Mouse (Mus musculus): ENCODE data around the gene Ifna2. TPM values are rescaled to one million over a fixed set of nuclear protein-coding genes. Genes with fewer than 3 reads are reported as not detected.

Gene Ifna2
- polyA plus RNA-seq, 1 experiment from 2014 or later = not detected

- no peak within 1 kb of the TSS for H3K4me3 ChIP-seq (ENCODE audit: low read depth, low read length)
- H3K9me3 ChIP-seq (replicated peaks; ENCODE audit: control insufficient read depth, low read length) = no peaks in the 10 kb centered on the region
- 56% methylated on average over 2 of the region's 2 CpGs for WGBS (ENCODE audit: insufficient replicate concordance)
- ATAC-seq (ENCODE audit: low read depth) = no peak
- no peaks in the 10 kb centered on the region for H3K36me3 ChIP-seq (ENCODE audit: control insufficient read depth, insufficient read depth)
- H3K4me1 ChIP-seq (ENCODE audit: control insufficient read depth, low read depth, low read length) = no peaks in the 10 kb centered on the region
- H3K27ac ChIP-seq (ENCODE audit: low read length) = no peak within 1 kb of the TSS
- H3K4me2 ChIP-seq (ENCODE audit: low read depth, low read length) = no peak within 1 kb of the TSS
- no peak within 1 kb of the TSS for H3K9ac ChIP-seq (ENCODE audit: low read depth, low read length)
- H3K27me3 ChIP-seq (ENCODE audit: control insufficient read depth, insufficient read depth, low read depth, low read length) = no peaks in the 10 kb centered on the region
These were observed 7.5 kb upstream of the Ifna2 start, which contains the start of gene Ifnab for GRCm38 (mm10) chr4:88691259-88691658. TSS of gene Ifnab (minus strand) at chr4:88691359.

DNA sequence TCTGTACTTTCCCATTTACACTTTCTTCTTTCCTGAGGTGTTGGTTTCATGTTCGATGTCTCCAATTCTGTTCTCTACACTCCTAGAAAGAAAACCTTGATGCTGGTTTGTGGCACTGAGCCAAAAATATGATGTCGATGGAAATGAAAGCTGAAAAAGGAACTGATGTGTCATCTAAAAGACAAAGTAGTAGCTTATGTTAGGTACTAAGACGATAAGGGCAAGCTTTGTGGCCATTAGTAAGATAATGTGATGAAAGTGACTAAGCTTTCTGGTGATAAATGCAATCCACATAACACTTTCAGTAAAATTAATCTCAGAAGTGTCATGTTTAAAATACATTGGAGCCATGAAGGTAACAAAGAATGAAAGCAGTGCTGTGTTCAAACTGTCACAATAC is 2.4 kb downstream of the Ifna2 start:
- H3K27ac ChIP-seq (ENCODE audit: low read length) = no peak overlapping the region
- ATAC-seq (ENCODE audit: low read depth) = no peak
- H3K36me3 ChIP-seq (ENCODE audit: control insufficient read depth, insufficient read depth) = no peaks in the 10 kb centered on the region
- H3K9me3 ChIP-seq (replicated peaks; ENCODE audit: control insufficient read depth, low read length) = no peaks in the 10 kb centered on the region
- H3K4me3 ChIP-seq (ENCODE audit: low read depth, low read length) = no peak overlapping the region
- 31% methylated on average over 3 of the region's 3 CpGs for WGBS (ENCODE audit: insufficient replicate concordance)
- H3K9ac ChIP-seq (ENCODE audit: low read depth, low read length) = no peak overlapping the region
- H3K4me1 ChIP-seq (ENCODE audit: control insufficient read depth, low read depth, low read length) = no peaks in the 10 kb centered on the region
- no peaks in the 10 kb centered on the region for H3K27me3 ChIP-seq (ENCODE audit: control insufficient read depth, insufficient read depth, low read depth, low read length)
- H3K4me2 ChIP-seq (ENCODE audit: low read depth, low read length) = no peak overlapping the region

- ATAC-seq (ENCODE audit: low read depth) = no peak
- H3K36me3 ChIP-seq (ENCODE audit: control insufficient read depth, insufficient read depth) = no peaks in the 10 kb centered on the region
- H3K4me1 ChIP-seq (ENCODE audit: control insufficient read depth, low read depth, low read length) = no peaks in the 10 kb centered on the region
- H3K27me3 ChIP-seq (ENCODE audit: control insufficient read depth, insufficient read depth, low read depth, low read length) = no peaks in the 10 kb centered on the region
- H3K4me3 ChIP-seq (ENCODE audit: low read depth, low read length) = no peak overlapping the region
- H3K9ac ChIP-seq (ENCODE audit: low read depth, low read length) = no peak overlapping the region
- 30% methylated on average over 8 of the region's 8 CpGs for WGBS (ENCODE audit: insufficient replicate concordance)
- H3K27ac ChIP-seq (ENCODE audit: low read length) = no peak overlapping the region
- no peak overlapping the region for H3K4me2 ChIP-seq (ENCODE audit: low read depth, low read length)
- H3K9me3 ChIP-seq (replicated peaks; ENCODE audit: control insufficient read depth, low read length) = no peaks in the 10 kb centered on the region
These were observed 3.4 kb downstream of the Ifna2 start for GRCm38 (mm10) chr4:88680362-88680761.

- 42% methylated on average over 1 of the region's 1 CpGs for WGBS (ENCODE audit: insufficient replicate concordance)
- Histone ChIP-seq H3K9ac (ENCODE audit: low read depth, low read length) (no peak within 1 kb of the TSS), H3K9me3 (replicated peaks; ENCODE audit: control insufficient read depth, low read length) (no peaks in the 10 kb centered on the region), H3K27ac (ENCODE audit: low read length) (no peak within 1 kb of the TSS), H3K36me3 (ENCODE audit: control insufficient read depth, insufficient read depth) (no peaks in the 10 kb centered on the region), H3K4me1 (ENCODE audit: control insufficient read depth, low read depth, low read length) (no peaks in the 10 kb centered on the region), H3K27me3 (ENCODE audit: control insufficient read depth, insufficient read depth, low read depth, low read length) (no peaks in the 10 kb centered on the region), H3K4me3 (ENCODE audit: low read depth, low read length) (no peak within 1 kb of the TSS), H3K4me2 (ENCODE audit: low read depth, low read length) (no peak within 1 kb of the TSS)
- no peak for ATAC-seq (ENCODE audit: low read depth)
These were observed 6.9 kb downstream of the Ifna2 start, which contains the start of gene Ifna16 for GRCm38 (mm10) chr4:88676824-88677223. TSS of gene Ifna16 (minus strand) at chr4:88676924.

- no peak overlapping the region for H3K4me2 ChIP-seq (ENCODE audit: low read depth, low read length)
- H3K27ac ChIP-seq (ENCODE audit: low read length) = no peak overlapping the region
- H3K9me3 ChIP-seq (replicated peaks; ENCODE audit: control insufficient read depth, low read length) = no peaks in the 10 kb centered on the region
- no peak for ATAC-seq (ENCODE audit: low read depth)
- no peak overlapping the region for H3K4me3 ChIP-seq (ENCODE audit: low read depth, low read length)
- no peaks in the 10 kb centered on the region for H3K4me1 ChIP-seq (ENCODE audit: control insufficient read depth, low read depth, low read length)
- no peak overlapping the region for H3K9ac ChIP-seq (ENCODE audit: low read depth, low read length)
- WGBS (ENCODE audit: insufficient replicate concordance) = 7% methylated on average over 1 of the region's 1 CpGs
- no peaks in the 10 kb centered on the region for H3K36me3 ChIP-seq (ENCODE audit: control insufficient read depth, insufficient read depth)
- H3K27me3 ChIP-seq (ENCODE audit: control insufficient read depth, insufficient read depth, low read depth, low read length) = no peaks in the 10 kb centered on the region
These were observed 28.3 kb downstream of the Ifna2 start for GRCm38 (mm10) chr4:88655461-88655860.

- no peak overlapping the region for H3K9ac ChIP-seq (ENCODE audit: low read depth, low read length)
- no peaks in the 10 kb centered on the region for H3K4me1 ChIP-seq (ENCODE audit: control insufficient read depth, low read depth, low read length)
- H3K36me3 ChIP-seq (ENCODE audit: control insufficient read depth, insufficient read depth) = no peaks in the 10 kb centered on the region
- no peaks in the 10 kb centered on the region for H3K9me3 ChIP-seq (replicated peaks; ENCODE audit: control insufficient read depth, low read length)
- H3K4me2 ChIP-seq (ENCODE audit: low read depth, low read length) = no peak overlapping the region
- no peak overlapping the region for H3K4me3 ChIP-seq (ENCODE audit: low read depth, low read length)
- WGBS (ENCODE audit: insufficient replicate concordance) = 56% methylated on average over 3 of the region's 3 CpGs
- H3K27me3 ChIP-seq (ENCODE audit: control insufficient read depth, insufficient read depth, low read depth, low read length) = no peaks in the 10 kb centered on the region
- H3K27ac ChIP-seq (ENCODE audit: low read length) = no peak overlapping the region
- ATAC-seq (ENCODE audit: low read depth) = no peak
These were observed 30.1 kb downstream of the Ifna2 start for GRCm38 (mm10) chr4:88653644-88654043.

DNA sequence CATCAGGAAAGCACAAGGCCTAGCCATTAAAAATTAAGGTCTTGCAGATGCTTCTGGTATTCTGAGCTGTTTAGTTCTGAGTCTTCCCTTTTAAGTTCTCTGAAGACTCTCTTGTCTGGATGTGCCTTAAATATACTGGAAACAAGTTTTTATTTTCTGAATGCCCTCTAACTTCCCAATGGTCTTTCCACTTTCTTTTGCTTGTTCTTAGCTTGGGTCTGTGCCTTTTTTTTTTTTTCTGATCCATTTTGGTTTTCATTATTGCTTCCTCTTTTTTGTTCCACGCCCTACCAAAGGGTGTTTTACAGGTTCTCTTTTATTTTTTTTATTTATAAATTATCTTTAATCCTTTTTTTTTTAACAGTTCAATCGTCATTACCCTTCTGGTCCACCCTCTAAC is 39.4 kb downstream of the Ifna2 start, which contains the start of gene Ifna13:
TSS of gene Ifna13 (minus strand) at position 101 of the 400 bp plus-strand sequence.
- Histone ChIP-seq H3K27me3 (ENCODE audit: control insufficient read depth, insufficient read depth, low read depth, low read length) (no peaks in the 10 kb centered on the region), H3K4me1 (ENCODE audit: control insufficient read depth, low read depth, low read length) (no peaks in the 10 kb centered on the region), H3K27ac (ENCODE audit: low read length) (no peak within 1 kb of the TSS), H3K4me3 (ENCODE audit: low read depth, low read length) (no peak within 1 kb of the TSS), H3K36me3 (ENCODE audit: control insufficient read depth, insufficient read depth) (no peaks in the 10 kb centered on the region), H3K9ac (ENCODE audit: low read depth, low read length) (no peak within 1 kb of the TSS), H3K9me3 (replicated peaks; ENCODE audit: control insufficient read depth, low read length) (no peaks in the 10 kb centered on the region), H3K4me2 (ENCODE audit: low read depth, low read length) (no peak within 1 kb of the TSS)
- ATAC-seq (ENCODE audit: low read depth) = no peak
- 34% methylated on average over 2 of the region's 2 CpGs for WGBS (ENCODE audit: insufficient replicate concordance)

DNA sequence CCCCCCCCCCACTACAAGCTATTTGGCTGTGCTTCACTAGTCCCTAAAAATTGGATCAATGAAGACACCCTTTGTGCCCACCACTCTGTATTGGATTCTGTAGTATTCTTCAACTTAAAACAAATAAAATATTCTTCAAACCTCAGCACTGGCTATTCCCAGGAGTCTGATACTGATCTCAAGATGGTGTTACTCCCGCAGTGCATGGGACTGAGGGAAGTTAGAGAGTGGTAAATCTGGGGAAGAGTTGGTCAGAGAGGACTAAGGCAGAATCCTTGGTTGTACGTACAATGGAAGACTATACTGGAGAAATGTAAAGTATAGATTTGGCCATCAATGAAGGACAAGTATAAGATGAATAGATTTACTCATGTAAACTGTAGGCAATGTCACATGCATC is 41.2 kb downstream of the Ifna2 start:
- no peak for ATAC-seq (ENCODE audit: low read depth)
- Histone ChIP-seq H3K4me1 (ENCODE audit: control insufficient read depth, low read depth, low read length) (no peaks in the 10 kb centered on the region), H3K27me3 (ENCODE audit: control insufficient read depth, insufficient read depth, low read depth, low read length) (no peaks in the 10 kb centered on the region), H3K9me3 (replicated peaks; ENCODE audit: control insufficient read depth, low read length) (no peaks in the 10 kb centered on the region), H3K27ac (ENCODE audit: low read length) (no peak overlapping the region), H3K4me3 (ENCODE audit: low read depth, low read length) (no peak overlapping the region), H3K4me2 (ENCODE audit: low read depth, low read length) (no peak overlapping the region), H3K36me3 (ENCODE audit: control insufficient read depth, insufficient read depth) (no peaks in the 10 kb centered on the region), H3K9ac (ENCODE audit: low read depth, low read length) (no peak overlapping the region)
- 24% methylated on average over 2 of the region's 2 CpGs for WGBS (ENCODE audit: insufficient replicate concordance)

DNA sequence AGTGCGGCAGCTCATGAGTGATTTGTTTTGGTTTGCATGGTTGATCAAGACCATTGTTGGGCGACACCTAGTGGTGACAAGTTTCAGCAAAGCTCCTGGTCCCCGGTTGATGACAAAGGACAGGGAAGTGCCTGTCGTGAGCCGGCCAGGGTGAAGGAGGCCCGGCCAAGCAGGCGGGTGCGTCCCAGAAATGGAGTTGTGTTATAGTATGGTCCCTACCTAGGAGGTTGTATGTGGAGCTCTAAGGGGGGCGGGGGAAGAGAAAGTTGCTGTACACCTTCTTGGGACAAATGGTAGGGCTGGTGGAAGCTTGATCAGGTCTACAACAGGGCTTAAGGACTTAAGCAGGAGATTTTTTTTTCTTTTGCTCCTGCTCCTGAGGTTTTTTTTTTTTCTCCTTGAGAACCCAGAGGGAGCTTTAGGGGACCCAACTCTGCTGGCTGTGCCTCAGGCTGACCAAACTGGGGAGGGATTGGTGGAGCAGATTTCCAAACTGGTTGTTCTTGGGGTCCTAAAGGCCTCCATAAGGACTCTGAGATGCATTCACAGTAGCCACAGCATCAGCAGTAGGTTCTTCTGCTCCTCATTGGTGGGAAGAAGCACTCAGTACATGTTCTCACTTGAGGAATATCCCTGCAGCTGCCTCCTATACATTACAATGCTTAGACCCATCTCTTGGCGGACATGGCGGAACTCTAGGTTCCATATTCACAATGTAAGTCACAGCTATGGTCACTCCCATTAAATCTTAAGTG is 42.5 kb downstream of the Ifna2 start:
- peak; percentile 86 for ATAC-seq (ENCODE audit: low read depth)
- Histone ChIP-seq H3K4me3 (ENCODE audit: low read depth, low read length) (peak overlapping the region; percentile 54), H3K4me2 (ENCODE audit: low read depth, low read length) (peak overlapping the region; percentile 50), H3K9ac (ENCODE audit: low read depth, low read length) (no peak overlapping the region), H3K27ac (ENCODE audit: low read length) (no peak overlapping the region), H3K36me3 (ENCODE audit: control insufficient read depth, insufficient read depth) (no peaks in the 10 kb centered on the region), H3K27me3 (ENCODE audit: control insufficient read depth, insufficient read depth, low read depth, low read length) (no peaks in the 10 kb centered on the region), H3K9me3 (replicated peaks; ENCODE audit: control insufficient read depth, low read length) (no peaks in the 10 kb centered on the region), H3K4me1 (ENCODE audit: control insufficient read depth, low read depth, low read length) (no peaks in the 10 kb centered on the region)
- 14% methylated on average over 11 of the region's 11 CpGs for whole genome bisulfite sequencing (ENCODE audit: insufficient replicate concordance)

All from liver, embryonic 16.5 days (tissue).